Mouse (Mus musculus): Measurements from ENCODE around the gene Cnst. TPM values are rescaled to one million over a fixed set of nuclear protein-coding genes. Genes with fewer than 3 reads are reported as not detected.

The Cnst gene
- polyA plus RNA-seq, 1 experiment from 2014 or later: 33.5 TPM

GRCm38 (mm10) chr1:179578625-179579024 is 32.5 kb downstream of the Cnst start:
- no peak for ATAC-seq (ENCODE audit: insufficient read depth, low FRiP score, low TSS enrichment)
- 77% methylated on average over 6 of the region's 6 CpGs for WGBS

GRCm38 (mm10) chr1:179580200-179580599 is 34.0 kb downstream of the Cnst start:
- no peak overlapping the region for H3K4me3 ChIP-seq (ENCODE audit: low read depth, low read length)
- H3K9me3 ChIP-seq (ENCODE audit: control insufficient read depth, low read length): no peaks in the 10 kb centered on the region
- ATAC-seq (ENCODE audit: insufficient read depth, low FRiP score, low TSS enrichment) (no peak), DNase-seq (ENCODE audit: low spot score) (no peak)
- WGBS: 76% methylated on average over 8 of the region's 8 CpGs
- H3K4me1 ChIP-seq (ENCODE audit: control insufficient read depth, insufficient read depth, low read length): peaks cover 2% of the 10 kb centered on the region; the same call in 1 of the 2 replicates
- no peaks in the 10 kb centered on the region for H3K36me3 ChIP-seq (ENCODE audit: control insufficient read depth, insufficient read depth, low read length)
- no peaks in the 10 kb centered on the region for H3K27me3 ChIP-seq (ENCODE audit: control insufficient read depth, insufficient read depth, low read length)
- H3K4me2 ChIP-seq (ENCODE audit: low read depth): no peak overlapping the region
- no peak overlapping the region for H3K9ac ChIP-seq (ENCODE audit: low read length)
- no peak overlapping the region for H3K27ac ChIP-seq (ENCODE audit: low read depth, low read length)

More at GRCm38 (mm10) chr1:179578625-179579024, 32.5 kb downstream of the Cnst start:
- Histone ChIP-seq H3K27ac (ENCODE audit: low read depth, low read length) (no peak overlapping the region), H3K4me2 (ENCODE audit: low read depth) (no peak overlapping the region), H3K9me3 (ENCODE audit: control insufficient read depth, low read length) (no peaks in the 10 kb centered on the region), H3K36me3 (ENCODE audit: control insufficient read depth, insufficient read depth, low read length) (no peaks in the 10 kb centered on the region), H3K27me3 (ENCODE audit: control insufficient read depth, insufficient read depth, low read length) (no peaks in the 10 kb centered on the region), H3K9ac (ENCODE audit: low read length) (no peak overlapping the region), H3K4me3 (ENCODE audit: low read depth, low read length) (no peak overlapping the region), H3K4me1 (ENCODE audit: control insufficient read depth, insufficient read depth, low read length) (peaks cover 9% of the 10 kb centered on the region; the same call in 1 of the 2 replicates)
- DNase-seq (ENCODE audit: low spot score): no peak

- Histone ChIP-seq H3K4me1 (ENCODE audit: control insufficient read depth, insufficient read depth, low read length) (peaks cover 2% of the 10 kb centered on the region; the same call in 1 of the 2 replicates), H3K27me3 (ENCODE audit: control insufficient read depth, insufficient read depth, low read length) (no peaks in the 10 kb centered on the region), H3K36me3 (ENCODE audit: control insufficient read depth, insufficient read depth, low read length) (no peaks in the 10 kb centered on the region), H3K9me3 (ENCODE audit: control insufficient read depth, low read length) (no peaks in the 10 kb centered on the region), H3K4me2 (ENCODE audit: low read depth) (no peak overlapping the region), H3K9ac (ENCODE audit: low read length) (no peak overlapping the region), H3K27ac (ENCODE audit: low read depth, low read length) (no peak overlapping the region), H3K4me3 (ENCODE audit: low read depth, low read length) (no peak overlapping the region)
- WGBS: 82% methylated on average over 10 of the region's 10 CpGs
- DNase-seq (ENCODE audit: low spot score) (no peak), ATAC-seq (ENCODE audit: insufficient read depth, low FRiP score, low TSS enrichment) (no peak)
These were observed 35.3 kb downstream of the Cnst start for GRCm38 (mm10) chr1:179581422-179581821.

- Histone ChIP-seq H3K36me3 (ENCODE audit: control insufficient read depth, insufficient read depth, low read length) (no peaks in the 10 kb centered on the region), H3K27ac (ENCODE audit: low read depth, low read length) (no peak overlapping the region), H3K4me1 (ENCODE audit: control insufficient read depth, insufficient read depth, low read length) (peaks cover 2% of the 10 kb centered on the region; the same call in 1 of the 2 replicates), H3K27me3 (ENCODE audit: control insufficient read depth, insufficient read depth, low read length) (no peaks in the 10 kb centered on the region), H3K9me3 (ENCODE audit: control insufficient read depth, low read length) (no peaks in the 10 kb centered on the region), H3K4me3 (ENCODE audit: low read depth, low read length) (no peak overlapping the region), H3K9ac (ENCODE audit: low read length) (no peak overlapping the region), H3K4me2 (ENCODE audit: low read depth) (no peak overlapping the region)
- ATAC-seq (ENCODE audit: insufficient read depth, low FRiP score, low TSS enrichment): no peak
- DNase-seq (ENCODE audit: low spot score): no peak
- 54% methylated on average over 6 of the region's 6 CpGs for WGBS
These were observed 35.9 kb downstream of the Cnst start for GRCm38 (mm10) chr1:179582021-179582433.

GRCm38 (mm10) chr1:179583090-179583489 is 36.9 kb downstream of the Cnst start:
- no peak overlapping the region for H3K4me2 ChIP-seq (ENCODE audit: low read depth)
- H3K9ac ChIP-seq (ENCODE audit: low read length): no peak overlapping the region
- H3K4me3 ChIP-seq (ENCODE audit: low read depth, low read length): no peak overlapping the region
- no peaks in the 10 kb centered on the region for H3K9me3 ChIP-seq (ENCODE audit: control insufficient read depth, low read length)
- no peak for DNase-seq (ENCODE audit: low spot score)
- no peak for ATAC-seq (ENCODE audit: insufficient read depth, low FRiP score, low TSS enrichment)
- no peaks in the 10 kb centered on the region for H3K27me3 ChIP-seq (ENCODE audit: control insufficient read depth, insufficient read depth, low read length)
- no peaks in the 10 kb centered on the region for H3K36me3 ChIP-seq (ENCODE audit: control insufficient read depth, insufficient read depth, low read length)
- 92% methylated on average over 3 of the region's 3 CpGs for WGBS
- peaks cover 2% of the 10 kb centered on the region; the same call in 1 of the 2 replicates for H3K4me1 ChIP-seq (ENCODE audit: control insufficient read depth, insufficient read depth, low read length)
- no peak overlapping the region for H3K27ac ChIP-seq (ENCODE audit: low read depth, low read length)

- Histone ChIP-seq H3K27me3 (ENCODE audit: control insufficient read depth, insufficient read depth, low read length) (no peaks in the 10 kb centered on the region), H3K9ac (ENCODE audit: low read length) (no peak overlapping the region), H3K9me3 (ENCODE audit: control insufficient read depth, low read length) (no peaks in the 10 kb centered on the region), H3K4me1 (ENCODE audit: control insufficient read depth, insufficient read depth, low read length) (peaks cover 2% of the 10 kb centered on the region; the same call in 1 of the 2 replicates), H3K27ac (ENCODE audit: low read depth, low read length) (no peak overlapping the region), H3K4me2 (ENCODE audit: low read depth) (no peak overlapping the region), H3K4me3 (ENCODE audit: low read depth, low read length) (no peak overlapping the region), H3K36me3 (ENCODE audit: control insufficient read depth, insufficient read depth, low read length) (no peaks in the 10 kb centered on the region)
- DNase-seq (ENCODE audit: low spot score) (no peak), ATAC-seq (ENCODE audit: insufficient read depth, low FRiP score, low TSS enrichment) (no peak)
- WGBS: 93% methylated on average over 4 of the region's 4 CpGs
These were observed 38.0 kb downstream of the Cnst start for GRCm38 (mm10) chr1:179584220-179584619.

GRCm38 (mm10) chr1:179585646-179586045 is 39.5 kb downstream of the Cnst start:
- no peak overlapping the region for H3K27ac ChIP-seq (ENCODE audit: low read depth, low read length)
- no peak overlapping the region for H3K9ac ChIP-seq (ENCODE audit: low read length)
- DNase-seq (ENCODE audit: low spot score): no peak
- H3K27me3 ChIP-seq (ENCODE audit: control insufficient read depth, insufficient read depth, low read length): no peaks in the 10 kb centered on the region
- H3K36me3 ChIP-seq (ENCODE audit: control insufficient read depth, insufficient read depth, low read length): no peaks in the 10 kb centered on the region
- no peak overlapping the region for H3K4me3 ChIP-seq (ENCODE audit: low read depth, low read length)
- H3K4me1 ChIP-seq (ENCODE audit: control insufficient read depth, insufficient read depth, low read length): peaks cover 2% of the 10 kb centered on the region; the same call in 1 of the 2 replicates
- H3K4me2 ChIP-seq (ENCODE audit: low read depth): no peak overlapping the region
- no peak for ATAC-seq (ENCODE audit: insufficient read depth, low FRiP score, low TSS enrichment)
- WGBS: 74% methylated on average over 7 of the region's 9 CpGs
- no peaks in the 10 kb centered on the region for H3K9me3 ChIP-seq (ENCODE audit: control insufficient read depth, low read length)

GRCm38 (mm10) chr1:179586430-179587095 is 40.4 kb downstream of the Cnst start:
- H3K9me3 ChIP-seq (ENCODE audit: control insufficient read depth, low read length): no peaks in the 10 kb centered on the region
- H3K36me3 ChIP-seq (ENCODE audit: control insufficient read depth, insufficient read depth, low read length): no peaks in the 10 kb centered on the region
- no peaks in the 10 kb centered on the region; the same call in 1 of the 2 replicates for H3K4me1 ChIP-seq (ENCODE audit: control insufficient read depth, insufficient read depth, low read length)
- 22% methylated on average over 3 of the region's 3 CpGs for WGBS
- H3K4me2 ChIP-seq (ENCODE audit: low read depth): no peak overlapping the region
- H3K4me3 ChIP-seq (ENCODE audit: low read depth, low read length): no peak overlapping the region
- H3K27ac ChIP-seq (ENCODE audit: low read depth, low read length): no peak overlapping the region
- ATAC-seq (ENCODE audit: insufficient read depth, low FRiP score, low TSS enrichment): no peak; the same call in 1 of the 2 replicates
- no peak for DNase-seq (ENCODE audit: low spot score)
- H3K9ac ChIP-seq (ENCODE audit: low read length): no peak overlapping the region
- H3K27me3 ChIP-seq (ENCODE audit: control insufficient read depth, insufficient read depth, low read length): no peaks in the 10 kb centered on the region

- H3K27ac ChIP-seq (ENCODE audit: low read depth, low read length): no peak overlapping the region
- DNase-seq (ENCODE audit: low spot score): no peak
- no peaks in the 10 kb centered on the region for H3K36me3 ChIP-seq (ENCODE audit: control insufficient read depth, insufficient read depth, low read length)
- no peaks in the 10 kb centered on the region for H3K4me1 ChIP-seq (ENCODE audit: control insufficient read depth, insufficient read depth, low read length)
- no peak overlapping the region for H3K4me2 ChIP-seq (ENCODE audit: low read depth)
- no peak for ATAC-seq (ENCODE audit: insufficient read depth, low FRiP score, low TSS enrichment)
- H3K4me3 ChIP-seq (ENCODE audit: low read depth, low read length): no peak overlapping the region
- no peak overlapping the region for H3K9ac ChIP-seq (ENCODE audit: low read length)
- H3K27me3 ChIP-seq (ENCODE audit: control insufficient read depth, insufficient read depth, low read length): no peaks in the 10 kb centered on the region
- 75% methylated on average over 4 of the region's 4 CpGs for WGBS
- no peaks in the 10 kb centered on the region for H3K9me3 ChIP-seq (ENCODE audit: control insufficient read depth, low read length)
These were observed 42.1 kb downstream of the Cnst start for GRCm38 (mm10) chr1:179588230-179588629.
